Mouse (Mus musculus) neural tube, embryonic 14.5 days (tissue): ENCODE measurements around the gene Arpc2. TPM values are rescaled to one million over a fixed set of nuclear protein-coding genes. Genes with fewer than 3 reads are reported as not detected.

Source experiments
- ATAC-seq: fragments of 200-750 bp; cut with Nextera tagmentation; 2 replicates; pipeline ENCODE4 v1.8.0; 2017; ENCODE audit warnings: low read depth, mild to moderate bottlenecking, moderate TSS enrichment, moderate library complexity
- H3K27ac ChIP-seq: fragments of 300-500 bp; sonication (generic); 2 replicates; pipeline ENCODE4 v1.5.1; 2014; ENCODE audit warnings: low read depth, mild to moderate bottlenecking, control low read depth, low read length, moderate library complexity, mixed read lengths
- H3K27me3 ChIP-seq: fragments of 300-500 bp; sonication (generic); 2 replicates; pipeline ENCODE4 v1.6.1; 2014; ENCODE audit warnings: low read length; ENCODE audit not compliant: control insufficient read depth, insufficient read depth
- H3K36me3 ChIP-seq: fragments of 300-500 bp; sonication (generic); 2 replicates; pipeline ENCODE4 v1.6.1; 2014; ENCODE audit warnings: low read length, mixed read lengths; ENCODE audit not compliant: control insufficient read depth, insufficient read depth
- H3K4me1 ChIP-seq: fragments of 300-500 bp; sonication (generic); 2 replicates; pipeline ENCODE4 v1.6.1; 2014; ENCODE audit warnings: low read length; ENCODE audit not compliant: control insufficient read depth, insufficient read depth
- H3K4me2 ChIP-seq: fragments of 300-500 bp; sonication (generic); 2 replicates; pipeline ENCODE4 v1.6.1; 2014; ENCODE audit warnings: mild to moderate bottlenecking, low read depth, low read length, control low read depth
- H3K4me3 ChIP-seq: fragments of 300-500 bp; sonication (generic); 2 replicates; pipeline ENCODE4 v1.5.1; 2014; ENCODE audit warnings: low read depth, low read length, control low read depth, mixed read lengths
- H3K9ac ChIP-seq: fragments of 300-500 bp; sonication (generic); replicated peaks from 2 replicates; pipeline ENCODE4 v1.6.1; 2014; ENCODE audit warnings: low read depth, mild to moderate bottlenecking, control low read depth, low read length, mixed read lengths
- H3K9me3 ChIP-seq: fragments of 300-500 bp; sonication (generic); 2 replicates; pipeline ENCODE4 v1.6.1; 2016; ENCODE audit warnings: low read length; ENCODE audit not compliant: control insufficient read depth
- WGBS: fragments of 180-500 bp; shearing (Covaris S2); extraction: QIAGEN DNeasy Blood & Tissue Kit; methylation state at CpG from one replicate; pipeline ENCODE4 v1.1.7; 2014; 5-methylcytosine and 5-hydroxymethylcytosine counted together
- microRNA counts: library from miRNA; unstranded; fragments of <30 nt; microRNA quantifications from one replicate; lab custom pipeline; 2016
- microRNA-seq: library from miRNA; unstranded; fragments of <30 nt; microRNA quantifications from one replicate; pipeline ENCODE4, GENCODE M21; 2016
- polyA plus RNA-seq: library from polyadenylated mRNA; unstranded; fragments of >200 nt; fragmentation: Nextera tagmentation; extraction: Ambion mirVana; gene quantifications from 2 replicates; pipeline ENCODE4 v1.2.1, GENCODE M21; 2014

Gene Arpc2
- polyA plus RNA-seq, 1 experiment from 2014 or later = 294 TPM

DNA sequence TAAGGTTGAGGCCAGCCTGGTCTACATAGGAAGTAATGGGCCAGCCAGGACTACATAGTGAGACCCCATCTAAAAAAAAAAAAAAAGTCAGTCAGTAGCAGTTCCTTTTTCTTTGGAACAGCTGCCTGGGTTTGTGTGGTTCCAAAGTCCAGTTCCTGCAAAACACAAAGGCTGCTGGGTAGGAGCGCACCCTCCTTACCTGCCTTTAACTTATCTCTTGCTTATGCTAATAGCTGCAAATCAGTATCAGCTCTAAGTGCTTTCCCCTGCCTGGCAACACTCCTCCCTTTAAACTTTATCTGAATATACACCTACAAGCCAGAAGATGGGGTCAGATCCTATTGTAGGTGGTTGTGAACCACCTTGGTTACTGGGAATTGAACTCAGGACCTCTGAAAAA, 71.3 kb downstream of the Arpc2 start:
- Histone ChIP-seq H3K9me3 (no peaks in the 10 kb centered on the region), H3K4me2 (no peak overlapping the region), H3K4me3 (no peak overlapping the region), H3K9ac (no peak overlapping the region), H3K27ac (no peak overlapping the region), H3K4me1 (peaks cover 7% of the 10 kb centered on the region; the same call in 1 of the 2 replicates), H3K36me3 (no peaks in the 10 kb centered on the region), H3K27me3 (no peaks in the 10 kb centered on the region)
- ATAC-seq = no peak
- WGBS = 95% methylated on average over 1 of the region's 1 CpGs

DNA sequence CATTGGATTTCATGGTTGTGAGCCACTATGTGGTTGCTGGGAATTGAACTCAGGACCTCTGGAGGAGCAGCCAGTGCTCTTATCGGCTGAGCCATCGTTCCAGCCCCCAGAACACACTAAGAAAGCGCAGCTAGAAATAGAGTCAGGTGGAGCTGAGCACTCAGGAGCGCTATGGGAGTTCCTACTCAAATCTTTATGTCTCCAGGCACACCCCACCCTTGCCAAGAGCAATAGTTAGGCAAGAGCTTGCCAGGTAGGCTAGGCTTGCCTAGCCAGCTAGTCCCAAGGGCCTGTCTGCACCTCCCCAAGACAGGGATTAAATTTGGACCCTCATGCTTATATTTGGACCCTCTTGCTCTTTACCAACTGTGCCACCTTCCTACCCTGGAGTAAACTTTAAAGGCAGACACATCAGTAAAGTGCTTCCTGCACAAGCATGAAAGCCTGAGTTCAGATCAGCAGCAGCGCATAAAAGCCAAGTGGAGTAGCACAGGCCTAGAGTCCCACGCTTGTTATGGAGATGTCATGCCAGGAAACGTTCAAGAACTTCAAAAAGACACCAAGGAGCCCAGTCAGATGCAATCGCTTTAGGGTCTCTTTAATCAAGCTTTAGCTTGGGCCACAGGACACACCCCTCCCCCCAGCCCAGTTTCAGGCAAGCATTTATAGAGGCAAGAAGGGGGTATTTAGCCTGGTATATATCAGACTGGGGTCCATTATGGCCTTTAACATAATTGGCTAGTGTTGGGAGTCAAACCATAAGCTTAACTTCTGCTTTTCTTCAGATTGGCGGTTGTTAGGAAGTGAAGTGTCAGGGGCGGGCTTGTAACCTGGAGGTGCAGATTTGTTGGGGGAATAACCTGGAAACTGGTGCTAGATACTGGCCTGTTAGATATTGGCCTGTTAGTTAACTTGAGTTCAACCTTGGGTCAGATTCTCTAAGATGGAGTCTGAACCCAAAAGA, 72.4 kb downstream of the Arpc2 start:
- no peak overlapping the region for H3K4me3 ChIP-seq
- H3K9me3 ChIP-seq = no peaks in the 10 kb centered on the region
- no peak overlapping the region for H3K9ac ChIP-seq
- H3K27me3 ChIP-seq = no peaks in the 10 kb centered on the region
- no peaks in the 10 kb centered on the region for H3K36me3 ChIP-seq
- H3K4me1 ChIP-seq = peaks cover 7% of the 10 kb centered on the region; the same call in 1 of the 2 replicates
- H3K27ac ChIP-seq = no peak overlapping the region
- H3K4me2 ChIP-seq = no peak overlapping the region
- 57% methylated on average over 10 of the region's 10 CpGs for WGBS
- no peak for ATAC-seq

DNA sequence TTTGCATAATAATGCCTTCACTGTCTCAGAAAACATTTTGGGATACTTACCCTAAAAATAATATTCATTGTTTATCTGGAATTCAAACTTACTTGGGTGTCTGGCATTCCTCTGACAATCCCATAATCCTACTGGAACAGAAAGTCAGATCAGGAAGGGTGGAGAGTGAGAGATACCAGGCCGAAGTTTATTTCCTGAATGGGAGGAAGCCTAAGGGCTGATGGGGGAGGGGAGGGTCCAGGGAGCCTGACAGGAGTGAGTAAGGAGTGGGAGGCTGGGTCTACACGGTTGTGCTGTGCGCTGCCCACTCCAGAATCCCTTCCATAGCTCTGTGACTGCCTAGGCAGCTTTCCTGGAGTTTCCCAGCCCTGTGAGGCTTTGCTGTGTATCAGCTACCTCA, 73.9 kb downstream of the Arpc2 start:
- H3K9ac ChIP-seq = no peak overlapping the region
- no peak for ATAC-seq
- H3K36me3 ChIP-seq = no peaks in the 10 kb centered on the region
- no peak overlapping the region for H3K27ac ChIP-seq
- 55% methylated on average over 3 of the region's 3 CpGs for WGBS
- no peaks in the 10 kb centered on the region for H3K4me1 ChIP-seq
- no peaks in the 10 kb centered on the region for H3K27me3 ChIP-seq
- no peak overlapping the region for H3K4me2 ChIP-seq
- no peak overlapping the region for H3K4me3 ChIP-seq
- no peaks in the 10 kb centered on the region for H3K9me3 ChIP-seq

DNA sequence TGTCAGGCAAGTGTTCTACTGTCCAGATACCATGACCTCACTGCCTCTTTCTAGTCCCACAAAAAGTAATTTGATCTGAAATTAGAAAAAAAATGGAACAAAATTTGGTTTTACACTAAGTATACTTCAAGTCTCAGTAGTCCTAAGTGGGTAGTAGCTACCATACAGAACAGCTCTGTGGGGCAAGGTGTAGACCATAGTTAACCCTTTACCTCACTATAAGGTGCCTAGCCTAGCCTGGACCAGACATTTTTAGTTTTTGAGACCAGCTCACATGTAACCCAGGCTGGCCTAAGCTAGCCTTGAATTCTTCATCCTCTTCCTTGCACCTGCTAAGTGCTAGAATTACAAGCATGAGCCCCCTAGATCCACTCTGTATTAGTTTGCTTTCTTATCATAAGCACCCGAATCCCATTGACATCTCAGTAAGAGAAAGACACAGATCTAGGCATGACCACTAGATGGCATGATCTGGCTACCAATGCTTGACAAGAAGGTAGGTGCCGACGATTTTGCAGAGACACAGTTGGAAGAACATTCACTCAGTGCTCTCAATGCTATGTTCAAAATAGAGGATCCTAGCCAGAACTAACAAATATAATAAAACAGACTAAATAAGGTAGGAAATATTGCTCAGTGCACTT, 77.3 kb downstream of the Arpc2 start:
- no peak overlapping the region for H3K4me3 ChIP-seq
- 6% methylated on average over 3 of the region's 3 CpGs for WGBS
- H3K36me3 ChIP-seq = no peaks in the 10 kb centered on the region
- H3K27ac ChIP-seq = no peak overlapping the region
- no peaks in the 10 kb centered on the region for H3K27me3 ChIP-seq
- no peaks in the 10 kb centered on the region for H3K4me1 ChIP-seq
- no peak overlapping the region for H3K4me2 ChIP-seq
- no peak overlapping the region for H3K9ac ChIP-seq
- ATAC-seq = peak; percentile 65; the same call in 1 of the 2 replicates
- H3K9me3 ChIP-seq = no peaks in the 10 kb centered on the region

DNA sequence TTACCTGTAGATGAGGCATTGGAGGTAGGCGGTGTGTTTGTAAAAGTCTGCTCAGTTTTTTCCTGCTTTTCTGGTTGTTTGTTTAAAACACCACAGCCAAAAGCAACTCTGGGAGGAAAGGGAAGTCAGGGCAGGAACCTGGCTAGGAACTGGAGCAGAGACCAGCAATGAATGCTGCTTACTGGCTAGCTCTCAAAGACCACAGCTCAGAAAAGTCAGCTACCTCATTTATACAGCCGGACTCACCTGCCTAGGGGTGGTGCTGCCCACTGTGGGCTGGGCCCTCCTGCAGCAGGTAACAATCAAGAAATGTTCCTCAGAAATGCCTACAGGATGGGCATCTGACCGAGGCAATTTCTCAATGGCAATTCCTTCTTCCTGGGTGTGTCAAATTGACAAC, 78.9 kb downstream of the Arpc2 start:
- Histone ChIP-seq H3K4me1 (no peaks in the 10 kb centered on the region), H3K4me2 (no peak overlapping the region), H3K27me3 (no peaks in the 10 kb centered on the region), H3K4me3 (no peak overlapping the region), H3K36me3 (no peaks in the 10 kb centered on the region), H3K27ac (no peak overlapping the region), H3K9me3 (no peaks in the 10 kb centered on the region), H3K9ac (no peak overlapping the region)
- no peak for ATAC-seq
- 87% methylated on average over 3 of the region's 3 CpGs for WGBS

DNA sequence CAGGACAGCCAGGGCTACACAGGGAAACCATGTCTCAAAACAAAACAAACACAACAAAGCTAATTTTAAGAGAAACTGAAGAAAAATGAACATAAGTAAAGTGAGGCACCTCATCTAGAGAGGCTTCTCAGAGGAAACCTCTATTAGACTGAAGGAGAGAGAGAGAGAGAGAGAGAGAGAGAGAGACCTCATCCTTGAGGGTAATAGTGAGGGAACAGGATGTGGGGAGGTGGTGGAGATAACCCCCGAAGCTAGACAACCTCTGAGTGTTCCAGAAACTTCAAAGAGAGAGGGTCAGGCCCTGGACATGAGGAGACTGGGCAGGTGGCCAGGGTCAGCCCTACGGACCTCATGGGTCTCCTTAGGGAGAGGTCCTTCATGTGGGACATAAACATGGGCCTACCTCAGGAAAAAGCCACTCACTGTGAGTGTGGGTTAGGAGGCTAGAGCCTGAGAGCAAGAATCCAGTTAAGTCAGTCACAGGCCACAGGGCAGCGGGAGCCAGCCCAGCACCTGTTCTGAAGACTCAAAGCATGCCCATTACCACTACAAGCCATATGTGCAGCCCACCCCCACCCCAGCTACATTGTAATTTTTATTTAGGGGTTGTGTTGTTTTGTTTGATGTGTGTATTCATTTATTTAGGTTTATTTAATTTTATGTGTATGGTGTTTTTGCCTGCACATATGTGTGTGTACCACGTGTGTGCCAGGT, 80.4 kb downstream of the Arpc2 start:
- Histone ChIP-seq H3K27me3 (no peaks in the 10 kb centered on the region), H3K9me3 (no peaks in the 10 kb centered on the region), H3K36me3 (no peaks in the 10 kb centered on the region), H3K4me3 (no peak overlapping the region), H3K27ac (no peak overlapping the region), H3K4me1 (no peaks in the 10 kb centered on the region), H3K9ac (no peak overlapping the region), H3K4me2 (no peak overlapping the region)
- ATAC-seq = no peak
- 81% methylated on average over 4 of the region's 4 CpGs for WGBS

MicroRNAs encoded within 50 kb of the gene (microRNA counts, 519-probe panel; counts per million panel counts)
- 2,399 counts per million, percentile 10 among the panel's probes with 10 or more counts for microRNA mmu-miR-1928 (lab: Ali Mortazavi, UCI)

Small RNAs within 50 kb of the gene (microRNA-seq; reads per million reads assigned to microRNA genes)
- not detected for gene Mir1928

Other genes with a start within 250 kb of the Arpc2 start
- gene Tns1, start 111.6 kb upstream of the Arpc2 start, polyA plus RNA-seq = 11.3 and 12.7 TPM in 2 replicates
- 0.15 and 0.22 TPM in 2 replicates for gene Rufy4, start 110.5 kb upstream of the Arpc2 start, polyA plus RNA-seq
- 0.07 and 0.08 TPM in 2 replicates for gene Cxcr2, start 82.1 kb upstream of the Arpc2 start, polyA plus RNA-seq
- not detected in 2 replicates for gene Cxcr1, start 41.5 kb upstream of the Arpc2 start, polyA plus RNA-seq
- gene Gpbar1, start 42.5 kb downstream of the Arpc2 start, polyA plus RNA-seq = not detected in 2 replicates
- 188 and 204 TPM in 2 replicates for gene Aamp, start 48.7 kb downstream of the Arpc2 start, polyA plus RNA-seq
- 137 and 145 TPM in 2 replicates for gene Pnkd, start 48.8 kb downstream of the Arpc2 start, polyA plus RNA-seq
- 7.3 and 7.5 TPM in 2 replicates for gene Tmbim1, start 69.5 kb downstream of the Arpc2 start, polyA plus RNA-seq
- gene Catip, start 126.0 kb downstream of the Arpc2 start, polyA plus RNA-seq = 0.86 and 1.1 TPM in 2 replicates
- gene Slc11a1, start 139.1 kb downstream of the Arpc2 start, polyA plus RNA-seq = 1.7 and 2.2 TPM in 2 replicates
- 12.5 and 19.0 TPM in 2 replicates for gene Ctdsp1, start 155.4 kb downstream of the Arpc2 start, polyA plus RNA-seq
- 0.17 and 0.20 TPM in 2 replicates for gene Vil1, start 173.3 kb downstream of the Arpc2 start, polyA plus RNA-seq